Mouse (Mus musculus) testis, adult 2 months (tissue): ENCODE data around the gene Pmf1.
"Not testable (repeated sequence)": the region's sequence is repeated elsewhere in the genome, so short reads cannot be mapped to it uniquely, and the experiment has no call there.

Experiments used
- CTCF ChIP-seq: fragments of 200-500 bp; IDR thresholded peaks from 2 replicates; pipeline ENCODE4 v1.5.1; 2012; ENCODE audit warnings: low read depth, mild to moderate bottlenecking, inconsistent platforms, low read length, moderate library complexity; ENCODE audit not compliant: control insufficient read depth, insufficient read depth, insufficient replicate concordance
- POLR2A ChIP-seq: fragments of 200-500 bp; IDR thresholded peaks from 2 replicates; pipeline ENCODE4 v1.6.1; 2012; ENCODE audit warnings: low read depth, mild to moderate bottlenecking, inconsistent platforms, low read length, moderate library complexity; ENCODE audit not compliant: control insufficient read depth

GRCm38 (mm10) chr3:88428639-88429038 lies 18.5 kb upstream of the Pmf1 start:
- TF ChIP-seq CTCF, POLR2A: not testable (repeated sequence)
